Mouse (Mus musculus): ENCODE data around the gene Scn1b. TPM values are rescaled to one million over a fixed set of nuclear protein-coding genes. Genes with fewer than 3 reads are reported as not detected.

Scn1b gene
- total RNA-seq, 2 experiments from 2014 or later: 29.2 to 29.5 TPM

GRCm38 (mm10) chr7:31094774-31095501 lies 31.9 kb downstream of the Scn1b start:
- intact Hi-C loops (cut with DNase I): loop anchor here (5.0 kb wide), 2 partner anchors 123 to 138 kb away; partner anchors contain the start of genes Fam187b, Lsr and Usf2
- no peak for DNase-seq

- DNase-seq: no peak
- intact Hi-C loops (cut with DNase I): loop anchor here (5.0 to 10.0 kb wide), 2 partner anchors 132 to 435 kb away; partner anchors contain the start of genes Rbm42 and Usf2
Measured at GRCm38 (mm10) chr7:31089721-31090120, 37.1 kb downstream of the Scn1b start.

DNA sequence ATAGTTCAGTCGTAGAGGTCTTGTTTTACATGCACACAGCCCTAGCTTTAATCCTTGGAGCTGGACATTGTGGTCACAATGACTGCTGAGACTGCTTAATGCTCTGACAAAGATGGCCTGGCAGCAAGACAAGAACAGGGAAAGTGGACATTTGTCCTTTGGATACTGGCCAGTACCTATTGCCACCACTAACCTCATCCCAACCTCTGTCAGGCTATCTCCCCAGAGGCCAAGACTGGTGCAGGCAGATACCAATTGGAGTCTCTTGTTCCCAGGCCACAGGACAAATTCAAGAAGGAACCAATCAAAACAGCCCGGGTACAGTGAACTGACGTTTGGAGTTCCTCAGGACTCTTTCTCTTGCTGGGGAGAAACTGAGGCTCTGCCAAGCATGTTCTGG lies 38.6 kb downstream of the Scn1b start:
- DNase-seq: no peak
- intact Hi-C loops (cut with DNase I): loop anchor here (10.0 kb wide), 1 partner anchor 433 kb away; the partner anchor contains the start of gene Rbm42

DNA sequence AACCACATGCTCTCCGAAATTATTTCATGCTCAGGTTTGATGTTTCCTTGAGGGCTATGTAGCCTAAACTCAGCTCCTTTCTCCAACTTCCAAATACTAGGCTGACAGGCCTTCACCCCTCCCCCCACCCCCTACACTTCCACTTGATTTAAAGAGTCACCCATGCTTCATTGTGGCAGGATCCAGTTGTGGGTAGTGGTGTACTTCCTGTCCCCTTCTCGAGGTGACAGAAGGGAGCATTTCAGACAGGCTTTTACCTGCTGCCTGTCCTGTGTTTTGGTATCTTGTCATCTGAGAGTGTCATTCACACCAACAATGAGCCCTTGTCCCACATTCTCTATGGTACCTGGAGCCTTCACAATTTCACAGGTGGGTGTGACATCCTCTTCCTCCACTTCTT lies 39.5 kb downstream of the Scn1b start:
- DNase-seq: no peak
- intact Hi-C loops (cut with DNase I): loop anchor here (10.0 kb wide), 1 partner anchor 432 kb away; the partner anchor contains the start of gene Rbm42

GRCm38 (mm10) chr7:31086175-31086755 lies 40.5 kb downstream of the Scn1b start:
- intact Hi-C loops (cut with DNase I): loop anchor here (10.0 kb wide), 1 partner anchor 431 kb away; the partner anchor contains the start of gene Rbm42
- no peak for DNase-seq

DNA sequence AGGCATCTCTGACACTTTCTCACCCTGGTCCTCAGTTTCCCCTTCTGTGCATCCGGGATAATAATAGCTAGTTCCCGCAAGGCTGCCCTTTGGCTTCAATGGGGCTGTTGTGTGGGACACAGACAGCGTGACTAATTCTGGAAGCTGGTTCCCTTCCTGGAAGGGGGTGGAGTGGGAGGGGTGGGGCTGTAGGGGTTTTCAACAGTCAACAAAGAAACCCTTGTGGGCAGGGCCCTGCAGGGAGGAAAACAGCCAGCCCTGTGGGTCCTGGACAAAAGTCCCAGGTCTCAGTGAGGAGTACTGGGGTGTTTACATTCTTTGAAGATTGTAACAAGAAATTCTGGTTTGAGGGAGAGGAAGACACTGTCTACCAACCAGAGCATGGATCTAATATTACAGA lies 41.6 kb downstream of the Scn1b start:
- intact Hi-C loops (cut with DNase I): loop anchor here (10.0 kb wide), 1 partner anchor 430 kb away; the partner anchor contains the start of gene Rbm42
- peak; percentile 56 to 70 for DNase-seq

DNA sequence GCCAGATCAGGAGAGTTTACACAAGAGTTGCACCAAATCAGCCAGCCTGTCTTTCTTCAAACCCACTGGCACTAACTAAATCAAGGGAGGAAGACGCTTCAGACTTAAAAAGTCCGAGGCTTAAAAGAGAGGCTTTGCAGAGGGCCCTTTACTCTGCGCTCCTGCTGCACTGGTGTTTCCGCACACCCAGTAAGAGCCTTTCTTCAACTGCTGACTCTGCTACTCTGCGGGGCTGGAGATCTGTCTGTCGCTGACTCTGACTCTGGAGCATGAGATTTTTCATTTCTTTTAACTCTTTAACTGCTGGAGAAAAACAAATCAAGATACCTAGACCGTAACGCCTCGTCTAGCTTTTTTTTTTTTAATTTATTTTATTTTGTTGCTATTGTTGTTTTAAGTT lies 42.7 kb downstream of the Scn1b start:
- no peak for DNase-seq
- intact Hi-C loops (cut with DNase I): loop anchor here (10.0 kb wide), 1 partner anchor 429 kb away; the partner anchor contains the start of gene Rbm42

- DNase-seq: peak; percentile 71 to 81
- intact Hi-C loops (cut with DNase I): loop anchor here (10.0 kb wide), 1 partner anchor 428 kb away; the partner anchor contains the start of gene Rbm42
Measured at GRCm38 (mm10) chr7:31082831-31083588, 43.8 kb downstream of the Scn1b start.

- intact Hi-C loops (cut with DNase I): loop anchor here (10.0 kb wide), 1 partner anchor 427 kb away; the partner anchor contains the start of gene Rbm42
- no peak for DNase-seq
Measured at GRCm38 (mm10) chr7:31082106-31082505, 44.7 kb downstream of the Scn1b start.

DNA sequence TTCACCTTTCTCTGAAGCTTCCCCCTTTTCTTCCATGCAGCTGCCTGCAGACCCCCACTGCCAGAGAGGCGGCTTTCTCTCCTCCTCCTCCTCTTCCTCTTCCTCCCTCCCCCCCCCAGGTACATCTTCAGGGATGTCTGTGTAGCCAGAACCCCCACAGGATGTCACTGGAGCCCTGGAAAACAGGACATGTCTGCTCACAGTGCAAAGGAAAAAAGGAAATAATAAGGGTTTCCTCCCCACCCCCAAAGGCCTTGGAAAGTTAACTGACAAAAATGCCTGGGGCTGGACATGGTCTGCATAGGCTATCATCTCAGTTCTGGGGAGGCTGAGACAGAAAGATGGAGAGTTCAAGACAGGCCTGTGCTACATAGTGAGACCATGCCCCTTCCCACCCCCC lies 45.7 kb downstream of the Scn1b start:
- intact Hi-C loops (cut with DNase I): loop anchor here (10.0 kb wide), 1 partner anchor 426 kb away; the partner anchor contains the start of gene Rbm42
- no peak for DNase-seq

DNA sequence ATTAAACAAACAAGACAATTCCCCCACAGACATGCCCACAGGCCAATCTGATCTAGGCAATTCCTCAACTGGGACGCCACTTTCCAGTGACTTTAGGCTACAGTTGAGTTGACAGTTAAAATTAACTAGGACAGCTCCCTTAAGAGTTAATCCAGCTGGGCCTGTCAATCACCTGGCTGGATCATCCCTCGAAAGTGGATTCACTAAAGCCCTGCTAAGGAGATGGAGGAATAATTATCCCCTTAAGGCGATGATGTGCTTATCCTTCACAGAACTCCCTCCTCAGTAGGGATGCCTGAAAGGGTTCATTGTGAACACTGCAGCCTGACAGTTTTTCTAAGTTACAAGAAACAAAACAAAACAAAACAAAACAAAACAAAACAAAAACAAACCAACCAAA lies 46.2 kb downstream of the Scn1b start:
- intact Hi-C loops (cut with DNase I): loop anchor here (10.0 kb wide), 1 partner anchor 426 kb away; the partner anchor contains the start of gene Rbm42

DNA sequence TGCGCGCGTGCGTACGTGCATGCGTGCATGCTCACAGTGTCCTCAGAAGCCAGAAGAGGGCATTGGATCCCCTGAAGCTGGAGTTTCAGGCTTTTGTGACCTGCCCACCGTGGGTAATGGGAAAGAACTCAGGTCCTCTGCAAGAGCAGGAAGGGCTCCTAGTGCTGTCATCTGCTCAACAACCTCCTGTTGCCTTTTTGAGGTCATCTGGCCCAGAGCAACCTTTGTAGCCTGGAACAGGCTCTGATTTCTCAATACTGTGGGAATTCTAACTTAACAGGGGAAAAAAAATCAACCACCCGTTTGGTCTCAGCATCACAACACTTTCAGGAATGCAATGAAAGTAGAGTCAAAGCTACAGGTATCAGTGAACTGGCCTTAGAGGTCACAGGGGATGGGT lies 47.1 kb downstream of the Scn1b start:
- DNase-seq: no peak
- intact Hi-C loops (cut with DNase I): loop anchor here (2.0 to 10.0 kb wide), 3 partner anchors 17 to 425 kb away; partner anchors contain the start of gene Rbm42

More for the DNA sequence above, 46.2 kb downstream of the Scn1b start:
- DNase-seq: no peak

DNA sequence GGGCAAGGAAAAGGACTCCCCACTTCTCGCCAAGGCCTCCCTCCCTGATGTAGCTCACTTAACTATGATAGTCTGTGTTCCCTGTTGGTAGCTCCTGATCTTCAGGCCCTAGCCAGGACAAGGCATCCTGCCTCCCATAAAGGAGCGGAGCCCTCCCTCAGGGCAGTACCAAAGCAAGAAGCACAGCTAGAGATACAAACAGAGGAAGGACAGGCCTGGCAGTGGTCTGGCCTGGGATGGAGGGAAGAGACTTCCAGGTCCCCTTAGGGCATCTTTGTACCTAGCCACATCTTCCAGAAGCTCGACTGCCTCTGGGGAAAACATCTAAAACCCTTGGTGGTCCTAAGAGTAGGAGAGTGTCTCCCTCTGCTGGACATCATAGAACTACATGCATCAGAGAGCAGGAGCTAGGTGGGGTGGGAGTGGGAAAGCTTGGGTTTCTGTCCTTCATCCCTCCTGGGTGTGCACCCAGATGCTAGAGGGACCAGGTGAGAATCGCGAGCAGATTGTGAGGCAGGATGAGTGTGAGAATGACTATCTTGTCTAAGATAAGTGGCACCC lies 48.8 kb downstream of the Scn1b start:
- peak in 1 of 2 experiments; percentile 53 for DNase-seq
- intact Hi-C loops (cut with DNase I): loop anchor here (2.0 to 5.0 kb wide), 3 partner anchors 17 to 206 kb away; no protein-coding TSS in a partner anchor

DNA sequence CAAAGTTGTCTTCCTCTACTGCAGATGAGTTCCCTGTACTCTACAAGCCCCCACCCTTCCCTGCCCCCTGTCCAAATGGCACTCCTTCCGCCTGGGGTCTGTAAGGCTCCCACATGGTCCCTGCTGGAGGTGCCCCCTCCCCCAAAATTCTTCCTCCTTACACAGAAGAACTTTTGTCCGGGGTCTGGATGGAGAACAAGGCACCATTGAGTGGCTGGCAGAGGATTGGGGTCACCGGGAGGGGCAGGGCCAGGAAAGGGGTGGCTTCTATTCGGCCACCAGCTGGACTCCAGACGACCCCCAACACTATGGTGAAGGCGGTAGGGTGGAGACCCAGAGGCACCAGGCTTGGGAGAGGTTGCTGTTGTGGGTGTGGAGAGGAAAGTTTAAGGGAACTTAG lies 49.3 kb downstream of the Scn1b start:
- intact Hi-C loops (cut with DNase I): loop anchor here (2.0 to 5.0 kb wide), 2 partner anchors 17 to 205 kb away; no protein-coding TSS in a partner anchor
- DNase-seq: no peak

DNA sequence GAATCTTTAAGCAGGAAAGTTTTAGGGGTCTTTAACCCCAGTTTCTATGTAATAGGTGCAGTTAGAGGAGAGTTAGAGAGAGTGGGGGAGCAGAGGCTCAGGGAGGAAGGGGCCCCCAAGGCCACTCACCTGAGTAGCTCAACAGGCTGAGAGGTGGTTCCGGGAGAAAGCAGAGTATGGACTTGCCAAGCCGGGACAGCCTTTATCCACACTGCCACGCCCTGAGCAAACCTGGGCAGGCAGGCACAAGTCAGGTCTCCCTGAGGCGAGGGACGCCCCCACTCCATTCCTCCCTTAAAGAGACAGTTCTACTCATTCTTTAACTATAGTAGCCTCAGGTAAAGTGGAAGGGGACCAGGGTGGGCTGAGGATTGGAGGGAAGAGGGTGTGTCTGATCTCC lies 50.3 kb downstream of the Scn1b start, which contains the start of gene Fxyd3:
Gene Fxyd3, minus strand, starts transcription at position 213 of the 400 bp plus-strand sequence.
- no peak for DNase-seq

GRCm38 (mm10) chr7:31074713-31075069 lies 52.1 kb downstream of the Scn1b start:
- intact Hi-C loops (cut with DNase I): loop anchor here (5.0 kb wide), 1 partner anchor 202 kb away; no protein-coding TSS in a partner anchor

More for the DNA sequence above, 50.3 kb downstream of the Scn1b start, which contains the start of gene Fxyd3:
- intact Hi-C loops (cut with DNase I): loop anchor here (2.0 to 5.0 kb wide), 2 partner anchors 16 to 204 kb away; no protein-coding TSS in a partner anchor

DNA sequence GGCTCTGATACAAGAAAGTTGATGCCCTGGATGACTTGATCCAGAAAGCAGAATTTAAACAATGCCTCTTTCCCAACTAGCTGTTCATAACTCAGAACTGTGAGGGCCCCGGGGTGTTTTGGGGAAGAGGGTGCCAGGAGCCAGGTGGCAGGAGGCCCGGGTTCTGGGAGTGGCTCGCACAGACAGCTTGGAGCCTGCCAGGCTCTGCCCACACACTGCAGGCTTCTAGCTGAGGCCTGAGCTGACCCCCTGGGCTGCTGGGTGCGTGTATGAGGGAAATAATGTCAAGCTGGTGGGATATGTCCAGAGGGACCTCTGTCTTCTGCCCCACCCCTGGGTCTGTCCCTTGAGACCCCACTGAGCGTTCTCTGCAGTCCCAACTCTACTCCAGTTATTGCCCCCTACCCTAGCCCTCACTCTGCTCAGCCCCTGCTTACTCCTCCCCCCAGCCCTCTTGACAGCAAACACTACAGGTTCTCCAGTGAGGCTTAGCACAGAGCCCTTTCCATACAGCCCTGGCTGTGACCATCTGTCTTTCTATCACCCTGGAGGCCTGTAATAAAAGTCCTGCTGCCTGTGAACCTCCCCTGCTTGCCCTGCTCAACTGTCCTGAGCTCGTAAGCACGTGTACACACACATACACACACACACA lies 52.6 kb downstream of the Scn1b start:
- DNase-seq: no peak
- intact Hi-C loops (cut with DNase I): no loop called here

More at GRCm38 (mm10) chr7:31074713-31075069, 52.1 kb downstream of the Scn1b start:
- DNase-seq: no peak

DNA sequence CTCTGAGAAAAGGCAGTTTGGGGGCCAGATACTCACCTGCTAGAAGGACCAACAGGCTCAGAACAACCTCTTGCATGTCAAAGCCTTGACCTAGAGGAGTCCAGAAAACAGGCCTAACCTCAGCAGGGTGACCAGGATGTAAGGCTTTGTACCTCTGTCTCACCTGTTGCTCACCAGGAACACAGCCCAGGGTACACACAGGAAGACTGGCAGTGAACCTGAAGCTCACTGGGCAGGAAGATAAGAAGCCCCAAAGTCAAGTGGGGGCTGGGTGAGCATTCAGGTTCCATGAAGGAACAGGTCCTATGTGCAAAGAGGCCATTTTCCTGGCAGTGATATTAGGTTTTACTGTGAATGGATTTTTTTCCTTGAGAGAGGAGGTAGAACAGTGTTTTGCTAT lies 53.3 kb downstream of the Scn1b start:
- DNase-seq: no peak
- intact Hi-C loops (cut with DNase I): no loop called here

GRCm38 (mm10) chr7:31072326-31072725 lies 54.5 kb downstream of the Scn1b start:
- intact Hi-C loops (cut with DNase I): no loop called here
- DNase-seq: no peak
